Mouse (Mus musculus) hindbrain, embryonic 12.5 days (tissue): ENCODE measurements around the gene Prcp. TPM values are rescaled to one million over a fixed set of nuclear protein-coding genes. Genes with fewer than 3 reads are reported as not detected.
A peak's percentile ranks its signal among the peaks of the same experiment; 100 is the strongest.

Experiments used
- ATAC-seq: fragments of 200-750 bp; cut with Nextera tagmentation; 2 replicates; pipeline ENCODE4 v1.8.0; 2017; ENCODE audit warnings: moderate TSS enrichment; ENCODE audit not compliant: low FRiP score
- H3K27ac ChIP-seq: fragments of 300-500 bp; sonication (generic); 2 replicates; pipeline ENCODE4 v1.5.1; 2016; ENCODE audit warnings: mild to moderate bottlenecking
- H3K27me3 ChIP-seq: fragments of 300-500 bp; sonication (generic); 2 replicates; pipeline ENCODE4 v1.6.1; 2016; ENCODE audit warnings: mild to moderate bottlenecking
- H3K36me3 ChIP-seq: fragments of 300-500 bp; sonication (generic); 2 replicates; pipeline ENCODE4 v1.6.1; 2016; ENCODE audit warnings: mild to moderate bottlenecking
- H3K4me1 ChIP-seq: fragments of 300-500 bp; sonication (generic); 2 replicates; pipeline ENCODE4 v1.6.1; 2016
- H3K4me2 ChIP-seq: fragments of 300-500 bp; sonication (generic); replicated peaks from 2 replicates; pipeline ENCODE4 v1.6.1; 2016; ENCODE audit warnings: mild to moderate bottlenecking
- H3K4me3 ChIP-seq: fragments of 300-500 bp; sonication (generic); 2 replicates; pipeline ENCODE4 v1.5.1; 2016; ENCODE audit warnings: mild to moderate bottlenecking
- H3K9ac ChIP-seq: fragments of 300-500 bp; sonication (generic); 2 replicates; pipeline ENCODE4 v1.6.1; 2016; ENCODE audit warnings: mild to moderate bottlenecking, moderate library complexity
- H3K9me3 ChIP-seq: fragments of 300-500 bp; sonication (generic); replicated peaks from 2 replicates; pipeline ENCODE4 v1.6.1; 2016; ENCODE audit warnings: mild to moderate bottlenecking
- WGBS: fragments of 180-500 bp; shearing (Covaris S2); methylation state at CpG from one replicate; pipeline ENCODE4 v1.1.7; 2016; 5-methylcytosine and 5-hydroxymethylcytosine counted together
- polyA plus RNA-seq: library from polyadenylated mRNA; unstranded; fragments of >200 nt; fragmentation: Nextera tagmentation; extraction: Ambion mirVana; gene quantifications from 2 replicates; pipeline ENCODE4 v1.2.1, GENCODE M21; 2016

Gene Prcp
- 23.2 and 24.7 TPM in 2 replicates for polyA plus RNA-seq

DNA sequence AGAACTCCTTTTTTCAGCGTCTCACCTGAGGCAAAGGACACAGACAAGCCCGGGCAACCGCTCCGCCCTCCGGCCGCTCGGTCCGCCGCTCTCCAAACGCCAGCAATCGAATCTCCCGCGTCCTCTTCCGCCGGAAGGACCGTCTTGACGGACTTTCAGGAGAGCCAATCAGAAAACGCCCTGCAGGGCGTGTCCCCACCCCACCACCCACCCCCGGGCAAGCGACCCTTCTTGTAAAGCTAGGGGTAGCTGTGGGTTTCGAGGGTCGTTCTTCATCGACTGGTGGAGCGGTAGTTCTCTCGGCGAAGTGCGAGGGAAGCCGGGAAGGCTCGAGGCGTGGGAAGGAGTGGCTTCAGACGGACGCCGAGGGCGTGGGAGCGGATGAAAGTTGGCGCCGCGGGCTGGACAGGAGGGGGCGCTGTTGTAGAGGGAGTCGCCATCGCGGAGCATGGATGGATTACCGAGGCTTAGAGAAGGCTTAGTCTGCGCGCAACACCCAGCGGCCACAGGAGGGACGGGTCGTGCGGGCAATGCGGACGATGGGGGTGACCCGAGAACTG lies at the start of gene Prcp, which contains the start of gene Ddias:
Gene Prcp, plus strand, starts transcription at position 355 of the 560 bp plus-strand sequence.
Gene Ddias, minus strand, starts transcription at position 132 of the 560 bp plus-strand sequence.
- Histone ChIP-seq H3K36me3 (no peaks in the 10 kb centered on the region), H3K9me3 (no peaks in the 10 kb centered on the region), H3K4me1 (peaks cover 24% of the 10 kb centered on the region), H3K27me3 (no peaks in the 10 kb centered on the region), H3K9ac (peak within 1 kb of the TSS; percentile 78), H3K4me2 (peak within 1 kb of the TSS; percentile 67), H3K27ac (peak within 1 kb of the TSS; percentile 97), H3K4me3 (peak within 1 kb of the TSS; percentile 58)
- under 1% methylated on average over 53 of the region's 53 CpGs for WGBS
- ATAC-seq = peak; percentile 92

DNA sequence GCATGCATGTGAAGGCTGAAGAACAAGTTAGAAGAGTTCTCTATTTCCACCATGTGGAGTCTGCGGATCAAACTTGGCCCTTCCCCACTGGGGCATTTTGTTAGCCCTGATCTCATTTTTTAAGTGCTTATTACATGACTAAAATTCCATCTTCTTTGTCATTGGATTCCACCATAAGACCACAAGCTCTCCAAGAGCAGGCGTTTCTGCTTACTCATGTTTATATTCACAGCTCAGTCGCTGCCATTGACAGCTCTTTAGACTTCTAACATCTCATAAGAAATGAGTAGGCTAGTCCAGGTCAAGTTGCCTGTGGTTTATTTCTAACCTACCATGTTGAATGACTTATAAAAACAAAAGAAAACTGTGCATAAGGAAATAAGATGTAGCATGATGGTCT lies 48.0 kb upstream of the Prcp start:
- H3K27ac ChIP-seq = no peak overlapping the region
- no peaks in the 10 kb centered on the region for H3K4me1 ChIP-seq
- 0 out of 2 replicates have a peak, but pooled peaks cover 6% of the 10 kb centered on the region for H3K36me3 ChIP-seq
- H3K4me2 ChIP-seq = no peak overlapping the region
- H3K27me3 ChIP-seq = no peaks in the 10 kb centered on the region
- H3K9ac ChIP-seq = no peak overlapping the region
- H3K9me3 ChIP-seq = no peaks in the 10 kb centered on the region
- no peak overlapping the region for H3K4me3 ChIP-seq
- 89% methylated on average over 3 of the region's 3 CpGs for WGBS
- no peak for ATAC-seq

DNA sequence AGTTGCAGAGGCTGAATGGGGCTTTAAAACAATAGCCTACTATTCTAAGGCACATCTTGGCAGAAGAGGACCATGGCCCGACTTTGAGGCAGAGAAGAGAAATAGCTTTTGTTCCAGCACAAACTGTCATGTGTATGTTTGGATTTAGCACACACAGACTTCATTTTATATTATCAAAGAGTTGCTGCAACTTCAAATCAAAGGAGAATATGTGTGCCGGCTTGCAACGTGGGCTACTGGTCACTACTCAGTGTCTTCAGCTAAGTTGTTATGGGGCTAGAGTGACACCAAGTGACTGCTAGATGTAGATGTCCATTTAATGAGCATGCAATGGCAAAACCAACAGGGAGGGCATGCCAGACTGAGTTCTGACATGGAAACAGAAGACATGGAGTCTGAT lies 46.3 kb upstream of the Prcp start:
- 0 out of 2 replicates have a peak, but pooled peaks cover 6% of the 10 kb centered on the region for H3K36me3 ChIP-seq
- no peak overlapping the region for H3K4me2 ChIP-seq
- no peak overlapping the region for H3K4me3 ChIP-seq
- no peaks in the 10 kb centered on the region for H3K9me3 ChIP-seq
- H3K27ac ChIP-seq = no peak overlapping the region
- H3K9ac ChIP-seq = no peak overlapping the region
- no peaks in the 10 kb centered on the region for H3K27me3 ChIP-seq
- no peaks in the 10 kb centered on the region for H3K4me1 ChIP-seq
- 58% methylated on average over 3 of the region's 3 CpGs for WGBS
- no peak for ATAC-seq

DNA sequence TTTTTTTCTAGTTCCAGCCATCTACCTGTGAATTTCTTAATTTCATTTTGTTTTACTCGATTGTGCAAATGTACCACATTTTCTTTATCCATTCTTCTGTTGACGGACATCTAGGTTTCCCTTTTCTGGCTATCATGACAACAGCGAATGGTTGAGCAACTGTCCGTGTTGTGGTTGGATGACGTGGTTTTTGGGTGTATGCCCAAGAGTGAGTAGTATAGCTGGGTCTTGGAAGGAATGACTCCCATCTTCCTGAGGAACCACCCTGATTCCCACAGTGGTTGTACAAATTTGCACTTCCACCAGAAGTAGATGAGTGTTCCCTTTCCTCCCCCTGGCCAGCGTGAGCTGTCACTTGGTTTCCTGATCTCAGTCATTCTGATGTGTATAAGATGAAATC lies 41.9 kb upstream of the Prcp start:
- Histone ChIP-seq H3K4me3 (no peak overlapping the region), H3K27ac (no peak overlapping the region), H3K9me3 (no peaks in the 10 kb centered on the region), H3K4me1 (no peaks in the 10 kb centered on the region), H3K36me3 (peaks cover 9% of the 10 kb centered on the region), H3K27me3 (no peaks in the 10 kb centered on the region), H3K4me2 (no peak overlapping the region), H3K9ac (no peak overlapping the region)
- ATAC-seq = no peak
- WGBS = 92% methylated on average over 6 of the region's 6 CpGs

DNA sequence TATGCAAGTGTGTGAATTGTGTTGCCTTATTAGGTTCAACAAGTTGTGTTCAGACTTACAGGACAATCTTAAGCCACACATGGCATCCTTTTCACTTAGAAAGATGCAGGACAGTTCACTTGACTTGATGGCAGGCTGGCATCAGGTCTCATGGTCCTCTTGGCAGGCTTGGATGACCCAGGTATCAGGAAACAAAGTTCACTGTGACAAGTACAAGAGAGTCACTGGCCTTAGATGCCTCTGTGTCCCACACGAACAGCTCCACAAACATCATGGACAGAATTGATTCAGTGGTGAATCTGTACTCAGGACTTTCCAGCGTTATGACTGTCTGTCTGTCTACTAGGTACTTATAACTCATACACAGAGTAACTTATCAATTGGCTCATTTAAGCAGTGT lies 39.9 kb upstream of the Prcp start:
- Histone ChIP-seq H3K27ac (no peak overlapping the region), H3K27me3 (no peaks in the 10 kb centered on the region), H3K9me3 (no peaks in the 10 kb centered on the region), H3K4me2 (no peak overlapping the region), H3K4me3 (no peak overlapping the region), H3K9ac (no peak overlapping the region), H3K4me1 (no peaks in the 10 kb centered on the region), H3K36me3 (peaks cover 9% of the 10 kb centered on the region)
- whole genome bisulfite sequencing = 89% methylated on average over 2 of the region's 2 CpGs
- ATAC-seq = no peak

- 87% methylated on average over 3 of the region's 3 CpGs for WGBS
These were observed 37.8 kb upstream of the Prcp start for GRCm38 (mm10) chr7:92836447-92836846.

DNA sequence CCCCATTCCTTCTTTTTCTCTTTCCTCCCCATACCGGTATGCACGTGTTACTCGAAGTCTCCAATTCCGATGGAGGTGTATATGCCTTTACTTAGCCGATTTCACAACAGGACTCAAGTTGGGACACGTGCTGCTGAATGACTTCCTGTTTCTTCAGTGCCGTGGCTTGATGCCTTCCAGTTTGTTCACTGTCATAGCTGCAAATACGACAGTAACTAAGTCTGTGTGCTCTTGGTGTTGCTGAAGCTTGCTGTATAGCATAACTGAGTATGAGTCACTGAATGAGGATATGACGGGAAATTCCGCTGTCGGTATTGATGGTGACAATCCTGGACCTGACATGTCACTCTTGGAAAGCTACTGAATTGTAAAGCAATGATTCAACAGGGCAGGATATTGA lies 37.0 kb upstream of the Prcp start:
- WGBS = 90% methylated on average over 11 of the region's 11 CpGs

More at GRCm38 (mm10) chr7:92836447-92836846, 37.8 kb upstream of the Prcp start:
- Histone ChIP-seq H3K9me3 (no peaks in the 10 kb centered on the region), H3K4me1 (no peaks in the 10 kb centered on the region), H3K27me3 (no peaks in the 10 kb centered on the region), H3K27ac (no peak overlapping the region), H3K4me2 (no peak overlapping the region), H3K4me3 (no peak overlapping the region), H3K9ac (no peak overlapping the region), H3K36me3 (peaks cover 9% of the 10 kb centered on the region)
- no peak for ATAC-seq

DNA sequence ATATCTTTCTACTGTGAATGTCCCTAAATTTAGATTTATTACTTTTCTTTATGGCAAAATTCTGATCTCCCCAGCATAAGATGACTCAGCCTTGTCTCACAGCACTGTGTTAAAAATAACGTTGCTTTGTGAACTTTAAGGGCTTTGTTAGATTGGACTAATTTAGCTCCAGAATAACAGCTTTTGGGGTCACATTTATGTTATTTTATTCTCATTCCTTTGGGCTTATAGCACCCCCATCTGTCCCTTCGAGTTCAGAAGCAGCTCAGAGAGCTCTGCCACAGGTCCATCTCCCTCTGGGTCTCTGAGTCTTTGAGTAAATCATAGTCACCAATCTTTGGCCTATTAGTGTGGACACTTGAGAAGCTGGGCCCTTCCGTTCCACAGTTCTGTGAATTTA lies 36.4 kb upstream of the Prcp start:
- 66% methylated on average over 3 of the region's 3 CpGs for WGBS
- ATAC-seq = no peak
- no peaks in the 10 kb centered on the region for H3K27me3 ChIP-seq

More for the DNA sequence above, 37.0 kb upstream of the Prcp start:
- no peaks in the 10 kb centered on the region for H3K4me1 ChIP-seq
- H3K9me3 ChIP-seq = no peaks in the 10 kb centered on the region
- H3K27me3 ChIP-seq = no peaks in the 10 kb centered on the region
- H3K27ac ChIP-seq = no peak overlapping the region
- H3K4me3 ChIP-seq = no peak overlapping the region
- ATAC-seq = no peak
- no peak overlapping the region for H3K4me2 ChIP-seq
- H3K36me3 ChIP-seq = peaks cover 9% of the 10 kb centered on the region
- H3K9ac ChIP-seq = no peak overlapping the region

DNA sequence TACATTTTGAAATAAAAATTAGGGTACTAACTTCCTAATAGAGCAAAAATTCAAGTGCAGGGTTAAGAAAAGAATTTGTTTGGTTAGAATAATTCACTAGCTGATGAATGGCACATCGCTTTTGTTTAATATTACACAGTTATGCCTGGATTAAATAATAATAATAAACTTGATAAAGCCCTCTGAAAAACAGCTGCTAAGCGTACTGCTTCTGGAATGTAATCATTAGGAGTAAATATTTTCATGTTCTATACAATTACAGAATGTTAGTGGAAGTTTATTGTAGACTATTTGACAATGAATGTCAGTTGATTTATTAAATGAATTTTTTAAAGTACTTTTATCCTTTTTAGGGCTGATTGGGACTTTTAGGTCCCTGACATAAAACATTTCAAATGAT lies 32.0 kb upstream of the Prcp start:
- H3K36me3 ChIP-seq = no peaks in the 10 kb centered on the region

More for the DNA sequence above, 36.4 kb upstream of the Prcp start:
- H3K27ac ChIP-seq = no peak overlapping the region
- H3K36me3 ChIP-seq = peaks cover 9% of the 10 kb centered on the region
- H3K4me3 ChIP-seq = no peak overlapping the region
- H3K4me2 ChIP-seq = no peak overlapping the region
- H3K9ac ChIP-seq = no peak overlapping the region
- no peaks in the 10 kb centered on the region for H3K4me1 ChIP-seq
- no peaks in the 10 kb centered on the region for H3K9me3 ChIP-seq

DNA sequence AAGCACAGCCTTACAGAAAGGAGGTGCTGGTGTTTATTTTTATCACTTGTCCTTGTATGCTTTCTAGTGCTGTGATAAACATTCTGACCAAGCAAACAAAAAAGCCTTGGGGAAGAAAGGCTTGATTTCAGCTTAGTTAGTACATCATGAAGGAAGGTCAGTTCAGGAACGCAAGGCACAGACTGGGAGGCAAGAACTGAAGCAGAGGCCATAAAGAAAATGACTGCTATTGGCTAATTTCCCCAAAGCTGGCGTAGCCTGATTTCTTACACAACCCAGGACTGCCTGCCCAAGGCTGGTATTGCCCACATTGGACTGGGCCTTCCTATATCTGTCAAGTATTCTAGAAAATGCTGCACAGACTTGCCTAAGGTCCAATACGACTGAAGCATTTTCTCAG lies 26.0 kb upstream of the Prcp start:
- Histone ChIP-seq H3K4me2 (no peak overlapping the region), H3K36me3 (no peaks in the 10 kb centered on the region), H3K4me1 (no peaks in the 10 kb centered on the region), H3K4me3 (no peak overlapping the region), H3K27ac (no peak overlapping the region), H3K27me3 (no peaks in the 10 kb centered on the region), H3K9me3 (no peaks in the 10 kb centered on the region), H3K9ac (no peak overlapping the region)
- 98% methylated on average over 3 of the region's 3 CpGs for WGBS
- no peak for ATAC-seq

More for the DNA sequence above, 32.0 kb upstream of the Prcp start:
- Histone ChIP-seq H3K27ac (no peak overlapping the region), H3K4me2 (no peak overlapping the region), H3K4me1 (no peaks in the 10 kb centered on the region), H3K9me3 (no peaks in the 10 kb centered on the region), H3K27me3 (no peaks in the 10 kb centered on the region), H3K9ac (no peak overlapping the region), H3K4me3 (no peak overlapping the region)
- no peak for ATAC-seq
- 88% methylated on average over 2 of the region's 2 CpGs for WGBS

- H3K4me2 ChIP-seq = no peak overlapping the region
- no peaks in the 10 kb centered on the region for H3K4me1 ChIP-seq
- no peaks in the 10 kb centered on the region for H3K9me3 ChIP-seq
- 32% methylated on average over 2 of the region's 2 CpGs for WGBS
- H3K9ac ChIP-seq = no peak overlapping the region
- H3K36me3 ChIP-seq = peaks cover 4% of the 10 kb centered on the region; the same call in 1 of the 2 replicates
- H3K4me3 ChIP-seq = no peak overlapping the region
- H3K27me3 ChIP-seq = no peaks in the 10 kb centered on the region
- H3K27ac ChIP-seq = no peak overlapping the region
- ATAC-seq = no peak
These were observed 7.7 kb upstream of the Prcp start for GRCm38 (mm10) chr7:92866526-92866925.

DNA sequence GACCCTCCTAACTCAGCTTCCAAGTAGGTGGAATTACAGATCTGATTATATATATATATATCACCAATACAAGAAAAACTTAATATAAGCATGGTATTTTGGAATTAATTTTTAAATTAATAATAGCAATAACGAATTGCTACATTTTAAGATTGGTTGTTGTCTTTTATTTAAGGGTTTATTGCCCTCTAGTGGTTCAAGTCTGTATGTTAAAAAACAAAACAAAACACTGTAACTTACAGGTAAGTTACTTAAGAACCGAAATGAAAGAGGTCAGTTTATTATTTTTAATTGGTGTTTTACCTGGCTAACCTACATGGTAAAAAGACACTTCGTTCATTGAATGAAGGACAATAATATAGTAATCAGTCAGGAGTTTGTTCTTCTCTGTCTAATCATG lies 4.1 kb upstream of the Prcp start:
- no peak overlapping the region for H3K4me2 ChIP-seq
- H3K4me1 ChIP-seq = peaks cover 7% of the 10 kb centered on the region
- 77% methylated on average over 3 of the region's 3 CpGs for WGBS
- H3K36me3 ChIP-seq = no peaks in the 10 kb centered on the region
- no peak overlapping the region for H3K9ac ChIP-seq
- H3K9me3 ChIP-seq = no peaks in the 10 kb centered on the region
- no peak for ATAC-seq
- no peak overlapping the region for H3K27ac ChIP-seq
- H3K27me3 ChIP-seq = no peaks in the 10 kb centered on the region
- H3K4me3 ChIP-seq = no peak overlapping the region

DNA sequence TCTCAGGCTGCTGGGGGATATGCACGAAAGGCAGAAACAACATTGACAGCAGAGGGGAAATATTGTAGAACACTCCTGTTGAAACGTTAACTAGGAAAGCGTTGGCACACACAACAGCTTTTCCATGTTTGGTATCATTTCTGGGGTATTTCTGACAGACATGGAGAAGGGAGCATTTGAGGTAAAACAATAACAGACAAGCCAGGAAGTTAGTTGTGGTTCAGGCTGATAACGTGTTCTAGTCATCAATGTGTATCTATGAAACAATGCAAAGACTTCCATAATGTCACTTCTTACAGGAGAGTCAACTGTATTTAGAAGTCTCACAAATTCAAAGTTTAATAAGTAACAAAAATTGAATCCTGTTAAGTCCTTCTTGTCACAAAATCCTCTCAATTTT lies 2.7 kb upstream of the Prcp start:
- H3K4me2 ChIP-seq = no peak overlapping the region
- H3K4me1 ChIP-seq = peaks cover 18% of the 10 kb centered on the region
- no peak overlapping the region for H3K9ac ChIP-seq
- H3K27ac ChIP-seq = no peak overlapping the region
- no peak overlapping the region for H3K4me3 ChIP-seq
- WGBS = 95% methylated on average over 4 of the region's 4 CpGs
- no peaks in the 10 kb centered on the region for H3K36me3 ChIP-seq
- no peaks in the 10 kb centered on the region for H3K27me3 ChIP-seq
- no peaks in the 10 kb centered on the region for H3K9me3 ChIP-seq
- no peak for ATAC-seq
